Mouse (Mus musculus) lung, adult 2 months (tissue): ENCODE measurements at regions not wholly inside any gene's neighbourhood (a gene's known extent, or its start where the extent isn't known, plus 50 kb on each side); places are given as distances from the start of the nearest gene placed in this dataset.

ENCODE experiments used
- CTCF ChIP-seq: fragments of 200-500 bp; IDR thresholded peaks from 2 replicates; pipeline ENCODE4 v1.5.1; 2011; ENCODE audit warnings: mild to moderate bottlenecking, low read length, control low read depth; ENCODE audit not compliant: insufficient read depth
- POLR2A ChIP-seq: fragments of 200-500 bp; IDR thresholded peaks from 2 replicates; pipeline ENCODE4 v1.6.1; 2011; ENCODE audit warnings: low read depth, mild to moderate bottlenecking, control low read depth, low read length, borderline replicate concordance; ENCODE audit errors: extremely low read depth

GRCm38 (mm10) chr13:112119611-112120041 lies 168.6 kb upstream of the Ankrd55 start:
- TF ChIP-seq CTCF (no peak), POLR2A (no peak)
